Mouse (Mus musculus): ENCODE data around the gene Clba1. TPM values are rescaled to one million over a fixed set of nuclear protein-coding genes. Genes with fewer than 3 reads are reported as not detected.
A peak's percentile ranks its signal among the peaks of the same experiment; 100 is the strongest.

Gene Clba1
- polyA plus RNA-seq, 1 experiment = 9.6 TPM

DNA sequence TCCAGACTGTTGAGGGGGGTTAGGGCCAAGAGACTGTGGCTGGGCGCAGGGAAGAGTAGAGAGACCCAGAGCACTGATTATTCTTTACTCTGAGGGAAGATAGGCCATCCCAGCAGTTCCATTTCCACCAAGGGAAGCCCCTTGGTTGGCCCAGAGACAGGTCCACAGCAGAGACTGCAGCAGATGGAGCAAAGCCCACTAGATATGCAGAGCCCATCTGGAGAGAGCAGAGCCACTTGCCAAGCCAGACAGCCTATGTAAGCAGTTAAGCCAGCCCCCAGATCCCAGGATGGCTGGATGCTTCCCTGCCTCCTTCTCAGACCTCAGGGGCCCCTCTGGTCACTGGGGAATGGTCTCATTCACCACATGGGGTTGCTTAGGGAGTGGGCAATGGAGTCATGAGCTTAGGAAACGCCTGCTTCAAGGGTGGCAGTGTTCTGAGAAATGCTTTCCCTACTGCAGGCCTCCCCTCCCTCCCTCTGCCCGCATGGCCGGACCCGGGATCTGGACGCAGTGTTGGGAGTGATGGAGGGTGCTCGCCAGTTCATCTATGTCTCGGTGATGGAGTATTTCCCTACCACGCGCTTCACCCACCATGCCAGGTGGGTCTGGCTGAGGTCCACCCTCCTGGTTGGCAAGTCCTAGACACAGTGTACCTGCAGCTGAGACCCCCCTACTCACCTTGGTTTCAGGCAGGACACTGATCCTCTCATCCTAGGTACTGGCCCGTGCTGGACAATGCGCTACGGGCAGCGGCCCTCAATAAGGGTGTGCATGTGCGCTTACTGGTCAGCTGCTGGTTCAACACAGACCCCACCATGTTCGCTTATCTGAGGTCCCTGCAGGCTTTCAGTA lies 41.5 kb upstream of the Clba1 start:
- no peak overlapping the region for H3K4me2 ChIP-seq (ENCODE audit: low read depth)
- H3K79me2 ChIP-seq (ENCODE audit: control insufficient read depth, insufficient read depth) = no peaks in the 10 kb centered on the region
- no peaks in the 10 kb centered on the region for H3K27me3 ChIP-seq (ENCODE audit: control insufficient read depth, insufficient read depth, insufficient read length)

DNA sequence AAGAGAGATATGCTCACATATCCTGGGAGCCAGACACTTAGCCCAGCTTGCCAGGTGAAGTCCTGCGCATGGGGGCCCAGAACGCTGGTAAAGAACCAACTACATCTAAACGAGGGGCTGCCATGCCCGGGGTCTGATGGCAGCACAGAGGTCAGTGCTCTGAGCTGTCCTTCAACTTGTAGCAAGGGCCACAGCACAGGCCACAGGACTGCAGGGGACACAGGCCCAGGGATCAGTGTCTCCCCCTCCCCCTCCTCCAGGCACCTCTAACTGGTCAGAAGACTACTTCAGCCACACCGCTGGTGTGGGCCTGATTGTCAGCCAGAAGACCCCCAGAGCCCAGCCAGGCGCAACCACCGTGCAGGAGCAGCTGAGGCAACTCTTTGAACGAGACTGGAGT lies 40.6 kb upstream of the Clba1 start:
- no peak overlapping the region for H3K4me2 ChIP-seq (ENCODE audit: low read depth)
- no peak for TF ChIP-seq MAX (IDR thresholded peaks at IDR 0.05; ENCODE audit: low read depth)
- H3K4me3 ChIP-seq = no peak overlapping the region
- no peaks in the 10 kb centered on the region for H3K27me3 ChIP-seq (ENCODE audit: control insufficient read depth, insufficient read depth, insufficient read length)
- no peak overlapping the region for H3ac ChIP-seq (ENCODE audit: control insufficient read depth, insufficient read length)
- H3K36me3 ChIP-seq (ENCODE audit: control insufficient read depth, insufficient read depth) = no peaks in the 10 kb centered on the region
- H3K79me2 ChIP-seq (ENCODE audit: control insufficient read depth, insufficient read depth) = no peaks in the 10 kb centered on the region

More for the DNA sequence above, 41.5 kb upstream of the Clba1 start:
- Histone ChIP-seq H3ac (ENCODE audit: control insufficient read depth, insufficient read length) (no peak overlapping the region), H3K4me3 (no peak overlapping the region), H3K36me3 (ENCODE audit: control insufficient read depth, insufficient read depth) (no peaks in the 10 kb centered on the region)
- TF ChIP-seq POLR2A (IDR thresholded peaks at IDR 0.05; ENCODE audit: insufficient read length, low read depth) (no peak), USF1 (IDR thresholded peaks at IDR 0.05; ENCODE audit: low read depth) (no peak), TCF3 (IDR thresholded peaks at IDR 0.05; ENCODE audit: insufficient read length, low read depth) (no peak), MYOG (IDR thresholded peaks at IDR 0.05; ENCODE audit: control insufficient read depth in 1 of 3, insufficient read depth in 1 of 3, insufficient read length in 2 of 3, low read depth in 2 of 3) (no peak), MAX (IDR thresholded peaks at IDR 0.05; ENCODE audit: low read depth) (no peak), SRF (IDR thresholded peaks at IDR 0.05; ENCODE audit: control insufficient read depth, insufficient read length, low read depth) (no peak), TCF12 (IDR thresholded peaks at IDR 0.05; ENCODE audit: insufficient read depth, poor library complexity, severe bottlenecking) (no peak), POLR2AphosphoS2 (IDR thresholded peaks at IDR 0.05; ENCODE audit: insufficient read length, low read depth) (no peak), REST (IDR thresholded peaks at IDR 0.05; ENCODE audit: insufficient read depth, insufficient read length) (no peak), E2F4 (IDR thresholded peaks at IDR 0.05; ENCODE audit: insufficient read depth) (no peak), MYOD1 (IDR thresholded peaks at IDR 0.05; ENCODE audit: control insufficient read depth in 1 of 3, insufficient read length in 2 of 3, low read depth in 2 of 3) (no peak), CEBPB (IDR thresholded peaks at IDR 0.05; ENCODE audit: insufficient read depth, poor library complexity, severe bottlenecking) (no peak)

DNA sequence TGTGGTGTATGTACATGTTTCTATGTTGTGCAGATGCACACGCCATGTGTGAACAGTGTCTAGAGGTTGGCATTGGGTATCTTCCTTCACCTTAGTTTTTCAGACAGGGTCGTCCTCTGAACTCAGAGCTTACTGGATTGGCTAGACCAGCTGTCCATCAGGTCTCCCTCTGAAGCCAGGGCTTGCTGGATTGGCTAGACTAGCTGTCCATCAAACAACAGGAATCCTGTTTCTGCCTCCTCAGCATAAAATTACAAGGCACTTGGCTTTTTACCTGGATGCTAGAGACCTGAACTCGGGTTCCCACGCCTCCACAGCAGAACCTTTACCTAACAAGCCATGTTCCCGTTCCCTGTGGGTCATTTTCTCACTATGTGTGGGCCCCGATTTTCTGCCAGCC lies 39.7 kb upstream of the Clba1 start:
- no peaks in the 10 kb centered on the region for H3K27me3 ChIP-seq (ENCODE audit: control insufficient read depth, insufficient read depth, insufficient read length)

DNA sequence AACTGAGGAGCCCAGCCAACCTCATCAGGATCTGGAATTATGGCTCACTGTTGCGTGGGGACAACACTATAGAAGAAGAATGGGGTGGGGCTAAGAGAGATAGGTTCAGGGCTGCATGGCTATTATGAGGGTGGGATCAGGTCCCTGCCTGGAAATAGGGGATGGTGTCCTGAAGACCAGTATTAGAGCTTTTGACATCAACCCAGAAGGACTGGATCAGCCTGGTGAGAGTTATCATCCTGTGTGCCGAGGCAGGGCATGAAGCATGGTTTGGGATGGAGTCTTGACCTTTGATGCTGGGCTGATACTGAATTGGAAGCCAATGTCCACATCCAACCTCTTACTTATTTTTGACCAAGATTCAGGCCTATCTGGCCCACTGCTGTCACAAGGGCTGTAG lies 39.0 kb upstream of the Clba1 start:
- Histone ChIP-seq H3K27me3 (ENCODE audit: control insufficient read depth, insufficient read depth, insufficient read length) (no peaks in the 10 kb centered on the region), H3K79me2 (ENCODE audit: control insufficient read depth, insufficient read depth) (no peaks in the 10 kb centered on the region), H3ac (ENCODE audit: control insufficient read depth, insufficient read length) (no peak overlapping the region), H3K4me2 (ENCODE audit: low read depth) (no peak overlapping the region), H3K36me3 (ENCODE audit: control insufficient read depth, insufficient read depth) (peaks cover 8% of the 10 kb centered on the region), H3K4me3 (no peak overlapping the region)
- TF ChIP-seq SRF (IDR thresholded peaks at IDR 0.05; ENCODE audit: control insufficient read depth, insufficient read length, low read depth) = no peak
- TF ChIP-seq TCF3 (IDR thresholded peaks at IDR 0.05; ENCODE audit: insufficient read length, low read depth) = no peak
- TF ChIP-seq USF1 (IDR thresholded peaks at IDR 0.05; ENCODE audit: low read depth) = no peak
- no peak for TF ChIP-seq POLR2AphosphoS2 (IDR thresholded peaks at IDR 0.05; ENCODE audit: insufficient read length, low read depth)
- no peak for TF ChIP-seq MAX (IDR thresholded peaks at IDR 0.05; ENCODE audit: low read depth)
- TF ChIP-seq TCF12 (IDR thresholded peaks at IDR 0.05; ENCODE audit: insufficient read depth, poor library complexity, severe bottlenecking) = no peak
- no peak for TF ChIP-seq MYOD1 (IDR thresholded peaks at IDR 0.05; ENCODE audit: control insufficient read depth in 1 of 3, insufficient read length in 2 of 3, low read depth in 2 of 3)
- no peak for TF ChIP-seq MYOG (IDR thresholded peaks at IDR 0.05; ENCODE audit: control insufficient read depth in 1 of 3, insufficient read depth in 1 of 3, insufficient read length in 2 of 3, low read depth in 2 of 3)
- TF ChIP-seq REST (IDR thresholded peaks at IDR 0.05; ENCODE audit: insufficient read depth, insufficient read length) = no peak
- TF ChIP-seq E2F4 (IDR thresholded peaks at IDR 0.05; ENCODE audit: insufficient read depth) = no peak

More for the DNA sequence above, 39.7 kb upstream of the Clba1 start:
- Histone ChIP-seq H3K36me3 (ENCODE audit: control insufficient read depth, insufficient read depth) (peaks cover 2% of the 10 kb centered on the region), H3K79me2 (ENCODE audit: control insufficient read depth, insufficient read depth) (no peaks in the 10 kb centered on the region), H3ac (ENCODE audit: control insufficient read depth, insufficient read length) (no peak overlapping the region), H3K4me2 (ENCODE audit: low read depth) (no peak overlapping the region), H3K4me3 (no peak overlapping the region)
- no peak for TF ChIP-seq POLR2AphosphoS2 (IDR thresholded peaks at IDR 0.05; ENCODE audit: insufficient read length, low read depth)
- no peak for TF ChIP-seq MYOG (IDR thresholded peaks at IDR 0.05; ENCODE audit: control insufficient read depth in 1 of 3, insufficient read depth in 1 of 3, insufficient read length in 2 of 3, low read depth in 2 of 3)
- TF ChIP-seq USF1 (IDR thresholded peaks at IDR 0.05; ENCODE audit: low read depth) = no peak
- TF ChIP-seq E2F4 (IDR thresholded peaks at IDR 0.05; ENCODE audit: insufficient read depth) = no peak
- TF ChIP-seq TCF12 (IDR thresholded peaks at IDR 0.05; ENCODE audit: insufficient read depth, poor library complexity, severe bottlenecking) = no peak
- TF ChIP-seq MAX (IDR thresholded peaks at IDR 0.05; ENCODE audit: low read depth) = no peak
- TF ChIP-seq REST (IDR thresholded peaks at IDR 0.05; ENCODE audit: insufficient read depth, insufficient read length) = no peak
- TF ChIP-seq CEBPB (IDR thresholded peaks at IDR 0.05; ENCODE audit: insufficient read depth, poor library complexity, severe bottlenecking) = no peak
- no peak for TF ChIP-seq POLR2A (IDR thresholded peaks at IDR 0.05; ENCODE audit: insufficient read length, low read depth)
- no peak for TF ChIP-seq SRF (IDR thresholded peaks at IDR 0.05; ENCODE audit: control insufficient read depth, insufficient read length, low read depth)
- no peak for TF ChIP-seq TCF3 (IDR thresholded peaks at IDR 0.05; ENCODE audit: insufficient read length, low read depth)
- no peak for TF ChIP-seq MYOD1 (IDR thresholded peaks at IDR 0.05; ENCODE audit: control insufficient read depth in 1 of 3, insufficient read length in 2 of 3, low read depth in 2 of 3)

DNA sequence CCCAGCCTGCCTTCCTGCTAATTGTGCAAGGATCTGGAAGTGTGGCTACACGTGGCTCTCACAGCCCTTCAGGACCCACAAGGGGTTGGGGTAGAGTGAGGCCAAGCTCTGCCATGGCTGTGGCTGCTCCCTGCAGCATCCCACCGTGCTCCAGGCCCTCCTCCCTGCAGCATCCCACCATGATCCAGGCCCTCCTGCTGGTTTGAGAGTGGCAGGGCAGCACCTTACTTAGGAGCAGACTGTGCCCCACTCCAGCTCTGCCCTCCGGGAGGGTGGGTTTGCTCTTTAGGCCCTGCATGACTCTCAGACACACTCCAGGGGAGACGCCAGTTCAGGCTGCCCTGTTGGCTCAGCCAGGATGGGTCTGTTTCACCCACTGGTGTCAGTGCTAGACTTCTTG lies 38.3 kb upstream of the Clba1 start:
- Histone ChIP-seq H3K4me2 (ENCODE audit: low read depth) (no peak overlapping the region), H3K79me2 (ENCODE audit: control insufficient read depth, insufficient read depth) (no peaks in the 10 kb centered on the region), H3K27me3 (ENCODE audit: control insufficient read depth, insufficient read depth, insufficient read length) (no peaks in the 10 kb centered on the region), H3K36me3 (ENCODE audit: control insufficient read depth, insufficient read depth) (peaks cover 15% of the 10 kb centered on the region), H3ac (ENCODE audit: control insufficient read depth, insufficient read length) (no peak overlapping the region), H3K4me3 (no peak overlapping the region)
- TF ChIP-seq MYOD1 (IDR thresholded peaks at IDR 0.05; ENCODE audit: control insufficient read depth in 1 of 3, insufficient read length in 2 of 3, low read depth in 2 of 3) (no peak), TCF12 (IDR thresholded peaks at IDR 0.05; ENCODE audit: insufficient read depth, poor library complexity, severe bottlenecking) (no peak), POLR2A (IDR thresholded peaks at IDR 0.05; ENCODE audit: insufficient read length, low read depth) (peak; percentile 14), POLR2AphosphoS2 (IDR thresholded peaks at IDR 0.05; ENCODE audit: insufficient read length, low read depth) (peak; percentile 77)

Measured in myocyte (in vitro differentiated cells).